Mouse (Mus musculus) limb, embryonic 11.5 days (tissue): ENCODE data around the gene Dkkl1. TPM values are rescaled to one million over a fixed set of nuclear protein-coding genes. Genes with fewer than 3 reads are reported as not detected.
A peak's percentile ranks its signal among the peaks of the same experiment; 100 is the strongest.

Source experiments
- ATAC-seq: fragments of 200-750 bp; cut with Nextera tagmentation; 2 replicates; pipeline ENCODE4 v1.8.0; 2017; ENCODE audit warnings: low read depth; ENCODE audit not compliant: insufficient number of reproducible peaks, low FRiP score, low TSS enrichment
- DNase-seq: peaks from one replicate; pipeline ENCODE4 v3.0.0-alpha.2; 2015; ENCODE audit warnings: low spot score
- H3K27ac ChIP-seq: fragments of 300-500 bp; sonication (generic); replicated peaks from 2 replicates; pipeline ENCODE4 v1.5.1; 2014; ENCODE audit warnings: low read depth, mild to moderate bottlenecking, low read length
- H3K27me3 ChIP-seq: fragments of 300-500 bp; sonication (generic); 2 replicates; pipeline ENCODE4 v1.6.1; 2014; ENCODE audit warnings: mild to moderate bottlenecking, low read length, mixed read lengths; ENCODE audit not compliant: control insufficient read depth, insufficient read depth
- H3K36me3 ChIP-seq: fragments of 300-500 bp; sonication (generic); 2 replicates; pipeline ENCODE4 v1.6.1; 2014; ENCODE audit warnings: mild to moderate bottlenecking, low read length, moderate library complexity, mixed read lengths; ENCODE audit not compliant: control insufficient read depth, insufficient read depth
- H3K4me1 ChIP-seq: fragments of 300-500 bp; sonication (generic); 2 replicates; pipeline ENCODE4 v1.6.1; 2014; ENCODE audit warnings: low read length, mixed read lengths; ENCODE audit not compliant: control insufficient read depth, insufficient read depth
- H3K4me2 ChIP-seq: fragments of 300-500 bp; sonication (generic); 2 replicates; pipeline ENCODE4 v1.6.1; 2014; ENCODE audit warnings: low read depth, mild to moderate bottlenecking, moderate library complexity; ENCODE audit not compliant: severe bottlenecking
- H3K4me3 ChIP-seq: fragments of 300-500 bp; sonication (generic); 2 replicates; pipeline ENCODE4 v1.5.1; 2014; ENCODE audit warnings: low read depth, low read length
- H3K9ac ChIP-seq: fragments of 300-500 bp; sonication (generic); 2 replicates; pipeline ENCODE4 v1.6.1; 2014; ENCODE audit warnings: mild to moderate bottlenecking, low read length
- H3K9me3 ChIP-seq: fragments of 300-500 bp; sonication (generic); 2 replicates; pipeline ENCODE4 v1.6.1; 2016; ENCODE audit warnings: low read length; ENCODE audit not compliant: control insufficient read depth
- WGBS: fragments of 180-500 bp; shearing (Covaris S2); extraction: QIAGEN DNeasy Blood & Tissue Kit; methylation state at CpG from one replicate; pipeline ENCODE4 v1.1.7; 2014; 5-methylcytosine and 5-hydroxymethylcytosine counted together
- polyA plus RNA-seq: library from polyadenylated mRNA; unstranded; fragments of >200 nt; fragmentation: Nextera tagmentation; extraction: Ambion mirVana; gene quantifications from 2 replicates; pipeline ENCODE4 v1.2.1, GENCODE M21; 2014

Dkkl1 gene
- polyA plus RNA-seq, 1 experiment from 2014 or later: 0.60 TPM

- Histone ChIP-seq H3K36me3 (no peaks in the 10 kb centered on the region), H3K9me3 (no peaks in the 10 kb centered on the region; the same call in 1 of the 2 replicates), H3K27ac (no peak overlapping the region), H3K4me3 (no peak overlapping the region), H3K4me2 (no peak overlapping the region), H3K9ac (no peak overlapping the region), H3K27me3 (no peaks in the 10 kb centered on the region), H3K4me1 (no peaks in the 10 kb centered on the region)
- no peak for ATAC-seq
- WGBS: 50% methylated on average over 9 of the region's 10 CpGs
- DNase-seq: no peak
Measured at GRCm38 (mm10) chr7:45202654-45203053, 9.3 kb downstream of the Dkkl1 start.

GRCm38 (mm10) chr7:45198961-45199360, 13.0 kb downstream of the Dkkl1 start:
- Histone ChIP-seq H3K9ac (no peak overlapping the region), H3K27me3 (no peaks in the 10 kb centered on the region), H3K4me3 (no peak overlapping the region), H3K4me1 (peaks cover 4% of the 10 kb centered on the region; the same call in 1 of the 2 replicates), H3K27ac (no peak overlapping the region), H3K36me3 (no peaks in the 10 kb centered on the region), H3K4me2 (no peak overlapping the region), H3K9me3 (no peaks in the 10 kb centered on the region; the same call in 1 of the 2 replicates)
- ATAC-seq: no peak
- WGBS: 85% methylated on average over 11 of the region's 11 CpGs
- DNase-seq: no peak

- 14% methylated on average over 5 of the region's 5 CpGs for WGBS
- ATAC-seq: 0 out of 2 replicates have a peak, but pooled peaks have one; percentile 6
- no peak overlapping the region for H3K27ac ChIP-seq
Measured at GRCm38 (mm10) chr7:45198435-45198834, 13.5 kb downstream of the Dkkl1 start.

GRCm38 (mm10) chr7:45196994-45197393, 15.0 kb downstream of the Dkkl1 start:
- H3K27me3 ChIP-seq: no peaks in the 10 kb centered on the region
- no peak overlapping the region for H3K9ac ChIP-seq
- H3K9me3 ChIP-seq: no peaks in the 10 kb centered on the region; the same call in 1 of the 2 replicates
- 68% methylated on average over 5 of the region's 5 CpGs for WGBS
- no peak for ATAC-seq
- peaks cover 10% of the 10 kb centered on the region for H3K4me1 ChIP-seq
- H3K27ac ChIP-seq: no peak overlapping the region
- no peak overlapping the region for H3K4me3 ChIP-seq
- no peak for DNase-seq
- no peaks in the 10 kb centered on the region for H3K36me3 ChIP-seq
- H3K4me2 ChIP-seq: no peak overlapping the region

More at GRCm38 (mm10) chr7:45198435-45198834, 13.5 kb downstream of the Dkkl1 start:
- DNase-seq: peak; percentile 83
- Histone ChIP-seq H3K4me2 (no peak overlapping the region), H3K4me1 (peaks cover 4% of the 10 kb centered on the region; the same call in 1 of the 2 replicates), H3K36me3 (no peaks in the 10 kb centered on the region), H3K9ac (no peak overlapping the region), H3K9me3 (no peaks in the 10 kb centered on the region; the same call in 1 of the 2 replicates), H3K4me3 (no peak overlapping the region), H3K27me3 (no peaks in the 10 kb centered on the region)

GRCm38 (mm10) chr7:45196176-45196535, 15.8 kb downstream of the Dkkl1 start:
- no peaks in the 10 kb centered on the region; the same call in 1 of the 2 replicates for H3K9me3 ChIP-seq
- no peak overlapping the region for H3K27ac ChIP-seq
- ATAC-seq (no peak), DNase-seq (no peak)
- no peak overlapping the region for H3K4me3 ChIP-seq
- H3K36me3 ChIP-seq: no peaks in the 10 kb centered on the region
- H3K4me1 ChIP-seq: peaks cover 15% of the 10 kb centered on the region
- H3K27me3 ChIP-seq: no peaks in the 10 kb centered on the region
- no peak overlapping the region for H3K4me2 ChIP-seq
- WGBS: 84% methylated on average over 4 of the region's 4 CpGs
- no peak overlapping the region for H3K9ac ChIP-seq

GRCm38 (mm10) chr7:45195341-45196175, 16.4 kb downstream of the Dkkl1 start:
- peaks cover 15% of the 10 kb centered on the region for H3K4me1 ChIP-seq
- 48% methylated on average over 13 of the region's 13 CpGs for WGBS
- no peaks in the 10 kb centered on the region for H3K27me3 ChIP-seq

GRCm38 (mm10) chr7:45193871-45194785, 17.8 kb downstream of the Dkkl1 start:
- no peak overlapping the region for H3K4me2 ChIP-seq
- H3K9me3 ChIP-seq: no peaks in the 10 kb centered on the region; the same call in 1 of the 2 replicates
- DNase-seq (no peak), ATAC-seq (no peak)
- peaks cover 15% of the 10 kb centered on the region for H3K4me1 ChIP-seq
- H3K4me3 ChIP-seq: no peak overlapping the region
- no peak overlapping the region for H3K27ac ChIP-seq
- H3K9ac ChIP-seq: no peak overlapping the region
- WGBS: 71% methylated on average over 17 of the region's 17 CpGs
- H3K36me3 ChIP-seq: no peaks in the 10 kb centered on the region
- peaks cover 9% of the 10 kb centered on the region for H3K27me3 ChIP-seq

More at GRCm38 (mm10) chr7:45195341-45196175, 16.4 kb downstream of the Dkkl1 start:
- Histone ChIP-seq H3K36me3 (no peaks in the 10 kb centered on the region), H3K4me2 (no peak overlapping the region), H3K4me3 (no peak overlapping the region), H3K9ac (no peak overlapping the region), H3K9me3 (no peaks in the 10 kb centered on the region; the same call in 1 of the 2 replicates), H3K27ac (no peak overlapping the region)
- ATAC-seq (no peak), DNase-seq (no peak)

- no peak for DNase-seq
- no peaks in the 10 kb centered on the region; the same call in 1 of the 2 replicates for H3K9me3 ChIP-seq
- ATAC-seq: no peak
- 64% methylated on average over 5 of the region's 5 CpGs for WGBS
- no peaks in the 10 kb centered on the region for H3K36me3 ChIP-seq
- peaks cover 9% of the 10 kb centered on the region for H3K27me3 ChIP-seq
- H3K4me1 ChIP-seq: peaks cover 15% of the 10 kb centered on the region
- H3K4me2 ChIP-seq: no peak overlapping the region
- peak overlapping the region; percentile 27; the same call in 1 of the 2 replicates for H3K9ac ChIP-seq
- H3K4me3 ChIP-seq: no peak overlapping the region
- H3K27ac ChIP-seq: no peak overlapping the region
Measured at GRCm38 (mm10) chr7:45193406-45193805, 18.5 kb downstream of the Dkkl1 start.
